Mouse (Mus musculus): Measurements from ENCODE around the gene H2al1g. TPM values are rescaled to one million over a fixed set of nuclear protein-coding genes. Genes with fewer than 3 reads are reported as not detected.
"Not testable (repeated sequence)": the region's sequence is repeated elsewhere in the genome, so short reads cannot be mapped to it uniquely, and the experiment has no call there.

H2al1g gene
- polyA plus RNA-seq, 1 experiment from 2014 or later: not detected

- H3K4me2 ChIP-seq (replicated peaks); H3K9ac ChIP-seq; H3K9me3 ChIP-seq; H3K36me3 ChIP-seq; H3K4me1 ChIP-seq (replicated peaks); H3K4me3 ChIP-seq (replicated peaks); H3K27ac ChIP-seq; ATAC-seq; H3K27me3 ChIP-seq (replicated peaks): not testable (repeated sequence)
- no CpG with 5 or more reads among the region's 6 CpGs for WGBS
These were observed 3.1 kb downstream of the H2al1g start, which contains the start of gene H2al1h for GRCm38 (mm10) chrX:11321192-11321591. H2al1h (plus strand) TSS chrX:11321492.

DNA sequence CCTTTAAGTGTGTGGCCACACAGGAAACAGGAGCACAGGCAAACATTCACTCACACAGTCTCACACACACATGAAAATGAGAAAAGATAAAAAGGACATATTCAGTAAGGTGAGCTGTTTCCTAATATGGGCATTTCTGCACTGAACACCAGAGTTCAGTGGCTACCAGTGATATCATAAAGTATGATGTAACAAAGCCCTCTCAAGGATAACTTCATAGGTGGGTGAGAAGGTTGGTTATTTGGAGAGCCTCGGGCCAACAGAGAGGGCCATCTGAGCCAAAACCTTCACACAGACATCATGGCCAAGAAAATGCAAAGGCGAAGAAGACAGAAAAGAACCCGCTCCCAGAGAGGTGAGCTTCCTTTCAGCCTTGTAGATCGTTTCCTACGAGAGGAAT lies 6.3 kb downstream of the H2al1g start, which contains the start of gene H2al1i:
TSS of gene H2al1i (plus strand) at position 301 of the 400 bp plus-strand sequence.
- not testable (repeated sequence) for H3K27me3 ChIP-seq (replicated peaks); H3K4me2 ChIP-seq (replicated peaks)
- 89% methylated on average over 2 of the region's 5 CpGs for WGBS

DNA sequence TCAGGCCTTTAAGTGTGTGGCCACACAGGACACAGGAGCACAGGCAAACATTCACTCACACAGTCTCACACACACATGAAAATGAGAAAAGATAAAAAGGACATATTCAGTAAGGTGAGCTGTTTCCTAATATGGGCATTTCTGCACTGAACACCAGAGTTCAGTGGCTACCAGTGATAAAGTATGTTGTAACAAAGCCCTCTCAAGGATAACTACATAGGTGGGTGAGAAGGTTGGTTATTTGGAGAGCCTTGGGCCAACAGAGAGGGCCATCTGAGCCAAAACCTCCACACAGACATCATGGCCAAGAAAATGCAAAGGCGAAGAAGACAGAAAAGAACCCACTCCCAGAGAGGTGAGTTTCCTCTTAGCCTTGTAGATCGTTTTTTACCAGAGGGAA lies 9.5 kb downstream of the H2al1g start, which contains the start of gene H2al1j:
TSS of gene H2al1j (plus strand) at position 301 of the 400 bp plus-strand sequence.
- H3K27me3 ChIP-seq (replicated peaks); H3K36me3 ChIP-seq; H3K9me3 ChIP-seq; H3K4me3 ChIP-seq (replicated peaks); H3K9ac ChIP-seq; H3K4me2 ChIP-seq (replicated peaks); ATAC-seq; H3K27ac ChIP-seq; H3K4me1 ChIP-seq (replicated peaks): not testable (repeated sequence)
- WGBS: 89% methylated on average over 2 of the region's 2 CpGs

More for the DNA sequence above, 6.3 kb downstream of the H2al1g start, which contains the start of gene H2al1i:
- not testable (repeated sequence) for H3K36me3 ChIP-seq; H3K4me1 ChIP-seq (replicated peaks); H3K9ac ChIP-seq; H3K9me3 ChIP-seq; H3K4me3 ChIP-seq (replicated peaks); H3K27ac ChIP-seq; ATAC-seq

DNA sequence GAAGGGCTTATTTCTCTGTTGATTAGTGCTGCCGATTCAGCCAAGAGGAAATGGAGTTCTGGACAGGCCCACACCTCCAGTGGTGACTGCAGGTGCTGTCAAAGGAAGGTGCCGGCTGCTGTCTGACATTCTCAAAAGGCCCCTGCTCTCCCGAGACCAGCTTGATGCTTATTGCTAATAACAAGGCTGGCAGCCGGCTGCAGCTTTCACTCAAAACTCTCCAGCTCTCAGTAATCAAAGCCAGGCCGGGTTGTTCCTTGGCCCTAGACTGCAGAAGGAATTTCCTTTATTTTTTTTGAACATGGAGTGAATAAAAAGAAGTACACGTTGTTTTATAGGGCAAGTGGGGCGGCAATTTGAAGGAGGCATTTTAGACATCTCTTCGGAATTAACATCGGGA lies 27.7 kb downstream of the H2al1g start:
- Histone ChIP-seq H3K4me2 (replicated peaks) (no peak overlapping the region), H3K36me3 (no peaks in the 10 kb centered on the region), H3K4me3 (replicated peaks) (no peak overlapping the region), H3K9me3 (no peaks in the 10 kb centered on the region), H3K27ac (no peak overlapping the region), H3K9ac (no peak overlapping the region), H3K27me3 (replicated peaks) (no peaks in the 10 kb centered on the region), H3K4me1 (replicated peaks) (no peaks in the 10 kb centered on the region)
- ATAC-seq: no peak
- 62% methylated on average over 9 of the region's 9 CpGs for WGBS

DNA sequence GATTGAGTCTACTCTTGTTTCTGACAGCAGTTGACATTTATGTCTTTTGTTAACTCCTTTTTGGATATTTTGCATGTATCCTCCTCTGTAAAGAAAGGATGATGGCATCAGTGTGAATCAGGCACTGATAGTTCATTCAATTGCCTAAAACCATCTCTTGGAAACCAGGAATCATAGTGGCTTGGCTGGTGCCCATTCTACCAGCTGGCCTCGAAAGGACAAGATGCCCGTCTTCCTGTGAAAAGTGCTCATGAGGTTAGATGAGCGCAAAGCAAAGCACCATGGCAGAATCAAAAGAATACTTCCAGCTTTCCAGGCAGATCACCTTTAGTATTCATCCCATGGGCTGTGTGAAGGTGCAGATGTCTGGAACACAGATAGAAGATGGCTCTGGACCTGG lies 28.7 kb downstream of the H2al1g start:
- no peaks in the 10 kb centered on the region for H3K27me3 ChIP-seq (replicated peaks)
- no peaks in the 10 kb centered on the region for H3K4me1 ChIP-seq (replicated peaks)
- no peaks in the 10 kb centered on the region for H3K9me3 ChIP-seq
- no peaks in the 10 kb centered on the region for H3K36me3 ChIP-seq
- no peak overlapping the region for H3K9ac ChIP-seq
- no peak overlapping the region for H3K27ac ChIP-seq
- 95% methylated on average over 3 of the region's 3 CpGs for WGBS
- no peak overlapping the region for H3K4me2 ChIP-seq (replicated peaks)
- no peak for ATAC-seq
- no peak overlapping the region for H3K4me3 ChIP-seq (replicated peaks)

DNA sequence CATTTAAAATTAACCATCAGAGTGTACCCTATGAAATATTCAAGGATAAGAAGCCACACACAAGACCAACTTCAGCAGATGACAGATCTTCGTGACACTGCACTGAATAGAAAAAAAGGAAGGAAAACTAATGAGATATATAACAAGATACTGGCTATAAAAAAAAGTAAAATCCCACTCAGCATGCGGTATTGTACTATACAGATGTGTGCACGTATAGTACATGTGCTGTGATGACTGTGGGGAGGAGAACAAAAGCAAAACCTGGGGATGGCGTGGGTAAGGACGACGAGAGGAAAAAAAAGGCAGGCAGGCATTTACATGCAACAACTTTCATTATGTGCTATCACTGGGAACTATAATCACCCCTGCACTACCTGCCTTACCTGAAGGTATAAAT lies 42.8 kb downstream of the H2al1g start:
- no peak overlapping the region for H3K4me2 ChIP-seq (replicated peaks)
- no peak for ATAC-seq
- no peak overlapping the region for H3K9ac ChIP-seq
- H3K27me3 ChIP-seq (replicated peaks): no peaks in the 10 kb centered on the region
- no peak overlapping the region for H3K27ac ChIP-seq
- H3K4me3 ChIP-seq (replicated peaks): no peak overlapping the region
- no peaks in the 10 kb centered on the region for H3K9me3 ChIP-seq
- no peaks in the 10 kb centered on the region for H3K36me3 ChIP-seq
- no peaks in the 10 kb centered on the region for H3K4me1 ChIP-seq (replicated peaks)
- 81% methylated on average over 6 of the region's 6 CpGs for WGBS

- ATAC-seq: no peak
- H3K4me2 ChIP-seq (replicated peaks): no peak overlapping the region
- H3K27ac ChIP-seq: no peak overlapping the region
- H3K36me3 ChIP-seq: no peaks in the 10 kb centered on the region
- no peaks in the 10 kb centered on the region for H3K4me1 ChIP-seq (replicated peaks)
- no peak overlapping the region for H3K9ac ChIP-seq
- no peaks in the 10 kb centered on the region for H3K9me3 ChIP-seq
- H3K27me3 ChIP-seq (replicated peaks): no peaks in the 10 kb centered on the region
- WGBS: 93% methylated on average over 2 of the region's 2 CpGs
- no peak overlapping the region for H3K4me3 ChIP-seq (replicated peaks)
These were observed 43.2 kb downstream of the H2al1g start for GRCm38 (mm10) chrX:11361261-11361660.

DNA sequence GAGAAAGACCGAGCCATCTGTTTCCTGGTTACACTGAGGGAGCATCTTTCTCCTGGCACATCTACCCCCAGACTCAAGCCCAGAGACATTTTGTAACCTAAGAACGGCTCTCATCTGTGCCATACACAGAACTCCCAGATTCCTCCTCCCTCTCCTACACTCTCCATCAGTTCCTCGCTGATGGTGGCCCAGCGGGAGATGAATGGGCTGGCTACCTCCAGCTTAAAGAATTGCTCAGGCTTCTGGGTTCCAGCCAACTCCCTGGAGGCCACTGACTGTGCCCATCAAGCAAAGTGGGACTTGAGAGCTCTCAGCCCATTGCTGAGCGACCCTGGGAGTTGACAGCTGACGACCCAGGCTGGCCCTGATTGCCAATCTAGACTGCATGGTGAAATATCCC lies 45.8 kb downstream of the H2al1g start:
- WGBS: 64% methylated on average over 6 of the region's 6 CpGs

GRCm38 (mm10) chrX:11365151-11365550 lies 47.1 kb downstream of the H2al1g start:
- Histone ChIP-seq H3K4me3 (replicated peaks) (no peak overlapping the region), H3K27ac (no peak overlapping the region), H3K4me1 (replicated peaks) (no peaks in the 10 kb centered on the region), H3K9ac (no peak overlapping the region), H3K9me3 (no peaks in the 10 kb centered on the region), H3K27me3 (replicated peaks) (no peaks in the 10 kb centered on the region), H3K4me2 (replicated peaks) (no peak overlapping the region), H3K36me3 (no peaks in the 10 kb centered on the region)
- no peak for ATAC-seq
- WGBS: 60% methylated on average over 12 of the region's 12 CpGs

More for the DNA sequence above, 45.8 kb downstream of the H2al1g start:
- Histone ChIP-seq H3K4me1 (replicated peaks) (no peaks in the 10 kb centered on the region), H3K36me3 (no peaks in the 10 kb centered on the region), H3K27ac (no peak overlapping the region), H3K27me3 (replicated peaks) (no peaks in the 10 kb centered on the region), H3K9me3 (no peaks in the 10 kb centered on the region), H3K4me2 (replicated peaks) (no peak overlapping the region), H3K9ac (no peak overlapping the region), H3K4me3 (replicated peaks) (no peak overlapping the region)
- ATAC-seq: no peak

Other genes with a start within 250 kb of the H2al1g start
- gene H2al1a, start 19.0 kb upstream of the H2al1g start, polyA plus RNA-seq (2015; fragmentation: Nextera tagmentation; extraction: Ambion mirVana): not detected in 2 replicates
- gene H2al1b, start 15.8 kb upstream of the H2al1g start, polyA plus RNA-seq (2015; fragmentation: Nextera tagmentation; extraction: Ambion mirVana): not detected in 2 replicates
- gene H2al1c, start 12.6 kb upstream of the H2al1g start, polyA plus RNA-seq (2015; fragmentation: Nextera tagmentation; extraction: Ambion mirVana): not detected in 2 replicates
- not detected in 2 replicates for gene H2al1d, start 9.4 kb upstream of the H2al1g start, polyA plus RNA-seq (2015; fragmentation: Nextera tagmentation; extraction: Ambion mirVana)
- not detected in 2 replicates for gene H2al1e, start 6.3 kb upstream of the H2al1g start, polyA plus RNA-seq (2015; fragmentation: Nextera tagmentation; extraction: Ambion mirVana)
- not detected in 2 replicates for gene H2al1f, start 3.1 kb upstream of the H2al1g start, polyA plus RNA-seq (2015; fragmentation: Nextera tagmentation; extraction: Ambion mirVana)
- gene H2al1h, start 3.2 kb downstream of the H2al1g start, polyA plus RNA-seq (2015; fragmentation: Nextera tagmentation; extraction: Ambion mirVana): not detected in 2 replicates
- not detected in 2 replicates for gene H2al1i, start 6.4 kb downstream of the H2al1g start, polyA plus RNA-seq (2015; fragmentation: Nextera tagmentation; extraction: Ambion mirVana)
- not detected in 2 replicates for gene H2al1j, start 9.6 kb downstream of the H2al1g start, polyA plus RNA-seq (2015; fragmentation: Nextera tagmentation; extraction: Ambion mirVana)

Measured in intestine, embryonic 15.5 days (tissue).